Mouse (Mus musculus) lung, postnatal 25 days (tissue): ENCODE results near the gene Plekhf1.
A peak's percentile ranks its signal among the peaks of the same experiment; 100 is the strongest.

Experiments
- DNase-seq: peaks from one replicate; pipeline ENCODE4 v3.0.0; 2022; ENCODE audit warnings: low spot score

The Plekhf1 gene

GRCm38 (mm10) chr7:38227900-38228298 is at the start of gene Plekhf1:
Plekhf1 (minus strand) TSS chr7:38228016.
- DNase-seq = peak; percentile 92

GRCm38 (mm10) chr7:38272551-38272950 is 44.7 kb upstream of the Plekhf1 start:
- no peak for DNase-seq

GRCm38 (mm10) chr7:38271859-38272258 is 44.0 kb upstream of the Plekhf1 start:
- no peak for DNase-seq

- DNase-seq = no peak
Observed at GRCm38 (mm10) chr7:38271511-38271811, 43.6 kb upstream of the Plekhf1 start.

DNA sequence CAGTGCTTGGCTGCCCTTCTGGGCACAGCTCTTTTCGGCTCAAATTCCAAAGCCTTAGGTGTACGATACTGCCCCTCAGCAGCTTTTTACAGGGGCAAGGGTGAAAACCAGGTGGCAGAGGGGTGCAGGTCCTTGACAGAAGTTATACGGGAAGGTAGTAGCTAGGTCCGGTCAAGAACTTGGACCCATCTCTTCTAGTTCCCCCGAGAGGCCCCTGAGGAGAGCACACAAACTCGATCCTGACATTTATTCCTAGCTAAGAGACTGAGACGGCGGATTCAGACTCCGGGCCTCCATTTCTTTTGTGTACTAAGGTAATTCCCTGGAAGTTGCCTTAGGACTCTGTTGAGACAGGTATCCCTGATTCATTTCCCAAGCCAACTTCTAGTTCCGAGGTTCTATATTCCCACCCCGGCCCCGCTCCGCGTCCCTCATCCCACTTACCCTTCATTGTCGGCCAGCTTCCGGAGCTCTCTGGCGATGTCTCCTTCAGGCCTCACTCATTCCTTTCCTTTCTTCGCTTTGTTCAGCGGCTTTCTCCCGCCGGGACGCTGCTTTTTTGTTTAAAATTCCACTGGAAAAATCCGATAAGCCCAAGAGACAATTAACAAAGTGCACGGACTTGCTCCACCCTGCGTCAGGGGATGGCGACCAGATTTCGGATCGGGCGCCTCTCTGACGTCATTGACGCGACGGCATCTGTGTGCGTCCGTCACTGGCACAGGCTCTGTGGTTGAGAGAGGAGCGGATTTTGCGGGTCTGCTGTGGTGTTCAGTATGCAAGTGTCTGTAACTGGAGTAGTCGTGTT is 43.1 kb upstream of the Plekhf1 start, which contains the start of gene Pop4:
TSS of gene Pop4 (minus strand) at position 721 of the 808 bp plus-strand sequence.
- DNase-seq = peak; percentile 88

DNA sequence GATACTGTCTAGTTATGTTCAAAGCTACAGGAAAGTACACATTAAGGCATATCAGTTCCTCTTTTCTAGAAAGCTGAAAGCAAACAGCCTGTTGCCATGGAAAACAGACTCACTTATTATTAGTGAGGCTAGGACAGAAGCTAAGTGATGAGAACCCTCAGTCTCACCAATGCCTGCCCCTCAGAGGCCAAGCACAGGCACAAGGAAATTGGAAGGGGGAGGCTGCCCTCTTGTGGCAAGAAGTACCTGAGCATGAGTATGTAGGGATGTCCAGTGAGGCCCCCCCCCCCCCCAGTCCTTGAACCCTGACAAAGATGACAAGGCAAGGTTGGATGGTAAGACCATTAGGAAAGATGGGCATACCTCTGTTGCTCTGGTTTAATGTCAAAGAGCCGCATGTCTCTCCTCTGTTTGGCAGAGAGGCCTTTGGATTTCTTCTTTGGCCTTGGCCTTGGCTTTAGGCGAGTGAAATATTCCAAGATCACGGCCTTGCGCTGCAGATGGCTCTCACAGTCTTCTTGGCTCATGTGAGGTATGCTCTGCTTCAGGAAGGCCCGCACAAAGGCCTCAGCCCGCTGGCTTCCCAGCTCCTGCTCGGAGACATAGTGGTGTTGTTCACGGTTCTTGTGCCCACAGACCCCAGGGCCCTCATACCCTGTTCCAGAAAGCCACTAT is 39.3 kb upstream of the Plekhf1 start:
- peak; percentile 42 for DNase-seq

DNA sequence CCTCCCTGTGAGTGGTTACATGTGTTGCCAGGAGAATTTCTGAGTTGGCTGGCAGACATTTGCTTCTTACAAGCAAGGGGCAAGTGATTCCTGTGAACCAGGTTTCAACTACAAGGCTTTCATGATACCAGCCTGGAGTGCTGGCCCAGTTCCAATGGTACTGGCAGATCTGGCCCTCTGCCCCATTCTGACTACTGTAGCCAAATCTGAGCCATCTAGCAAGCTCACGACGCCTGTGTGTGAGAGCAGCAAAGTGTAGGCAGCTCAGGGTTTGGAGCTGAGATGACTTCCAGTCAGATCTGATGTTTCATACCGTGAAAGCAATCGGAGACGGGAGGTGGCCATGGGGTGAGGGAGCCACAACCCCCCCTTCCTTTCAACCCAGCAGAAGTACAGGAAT is 34.6 kb upstream of the Plekhf1 start:
- DNase-seq = no peak

GRCm38 (mm10) chr7:38259631-38260030 is 31.8 kb upstream of the Plekhf1 start:
- DNase-seq = no peak

GRCm38 (mm10) chr7:38253441-38253840 is 25.6 kb upstream of the Plekhf1 start:
- no peak for DNase-seq

DNA sequence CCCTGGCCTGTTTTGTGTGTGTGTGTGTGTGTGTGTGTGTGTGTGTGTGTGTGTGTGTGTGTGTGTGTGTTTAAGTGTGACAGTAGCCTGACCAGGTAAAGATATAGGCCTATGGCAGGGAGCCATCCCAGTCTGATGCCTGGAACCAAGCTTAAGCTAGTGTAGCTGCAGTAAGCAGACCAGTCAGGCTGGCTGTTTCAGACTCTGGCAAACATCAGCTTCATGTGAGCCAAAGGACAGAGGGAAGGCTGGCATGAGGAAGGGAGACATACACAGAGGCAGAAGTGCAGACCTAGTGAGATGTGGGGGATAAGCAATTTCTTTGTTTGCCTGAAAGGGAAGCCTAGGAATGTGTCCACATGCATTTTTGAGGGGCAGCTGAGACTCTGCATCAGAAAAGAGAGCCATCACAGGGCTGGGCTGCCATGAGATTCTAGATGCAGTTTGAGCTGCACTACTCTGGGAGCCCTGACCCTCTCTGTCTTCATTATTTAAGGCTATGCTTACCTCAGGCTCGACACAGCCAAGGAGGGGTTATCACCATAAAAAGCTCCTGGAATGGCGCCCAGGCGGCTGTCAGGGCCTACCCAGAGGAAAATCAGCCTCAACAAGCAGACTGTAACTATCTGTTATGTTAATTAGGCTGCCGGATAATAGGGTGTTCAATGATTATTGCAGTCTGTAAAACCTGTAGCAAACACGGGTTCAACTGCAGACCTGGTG is 23.8 kb upstream of the Plekhf1 start:
- no peak for DNase-seq

- DNase-seq = no peak
Observed at GRCm38 (mm10) chr7:38242417-38242816, 14.6 kb upstream of the Plekhf1 start.

DNA sequence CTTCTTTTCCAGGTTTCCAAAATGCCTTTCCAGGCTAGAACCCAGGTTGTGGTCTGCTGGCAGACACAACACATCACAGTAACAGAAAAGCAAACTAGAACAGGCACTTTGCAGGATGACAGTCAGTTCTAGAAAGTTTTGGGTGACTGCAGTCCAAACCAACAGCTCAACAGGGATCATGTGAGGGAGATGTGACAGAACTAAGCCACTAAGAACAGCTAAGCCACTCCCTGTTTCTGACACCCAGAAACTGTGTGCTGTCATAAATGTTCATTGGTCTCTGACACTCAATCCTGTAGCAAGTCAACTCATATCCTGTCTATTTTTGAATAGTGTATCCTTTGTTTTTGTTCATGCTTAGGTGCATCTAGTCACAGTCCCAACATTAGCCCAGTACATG is 9.3 kb upstream of the Plekhf1 start:
- DNase-seq = no peak

DNA sequence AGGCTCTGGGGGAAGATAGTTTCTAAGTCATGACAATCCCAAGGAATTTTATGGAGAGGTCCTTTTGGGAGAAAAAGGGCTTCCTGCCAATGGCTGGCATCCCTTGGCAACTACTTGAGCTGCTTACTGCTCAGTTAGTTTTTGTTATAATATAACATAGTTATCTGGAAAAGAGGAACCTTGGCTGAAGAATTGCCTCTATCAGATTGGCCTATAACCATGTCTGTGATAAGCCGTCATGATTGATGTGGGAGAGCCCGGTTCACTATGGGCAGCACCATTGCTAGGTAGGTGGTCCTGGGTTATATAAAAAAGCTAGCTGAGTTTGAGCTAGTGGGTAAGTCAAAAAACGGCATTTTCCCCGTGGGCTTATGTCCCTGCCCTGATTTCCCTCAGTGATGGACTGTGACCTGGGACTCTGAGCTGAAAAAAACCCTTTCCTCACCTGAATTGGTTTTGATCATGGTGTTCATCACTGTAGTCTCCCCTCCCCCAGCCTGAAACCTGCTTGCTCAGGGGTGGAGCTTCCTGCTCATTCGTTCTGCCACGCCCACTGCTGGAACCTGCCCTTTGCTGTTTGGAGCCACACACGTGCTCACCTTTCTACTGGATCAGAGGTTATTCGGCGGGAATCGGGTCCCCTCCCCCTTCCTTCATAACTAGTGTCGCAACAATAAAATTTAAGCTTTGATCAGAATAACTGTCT is 8.7 kb upstream of the Plekhf1 start:
- DNase-seq = no peak

GRCm38 (mm10) chr7:38230285-38230684 is 2.5 kb upstream of the Plekhf1 start:
- DNase-seq = peak; percentile 13

DNA sequence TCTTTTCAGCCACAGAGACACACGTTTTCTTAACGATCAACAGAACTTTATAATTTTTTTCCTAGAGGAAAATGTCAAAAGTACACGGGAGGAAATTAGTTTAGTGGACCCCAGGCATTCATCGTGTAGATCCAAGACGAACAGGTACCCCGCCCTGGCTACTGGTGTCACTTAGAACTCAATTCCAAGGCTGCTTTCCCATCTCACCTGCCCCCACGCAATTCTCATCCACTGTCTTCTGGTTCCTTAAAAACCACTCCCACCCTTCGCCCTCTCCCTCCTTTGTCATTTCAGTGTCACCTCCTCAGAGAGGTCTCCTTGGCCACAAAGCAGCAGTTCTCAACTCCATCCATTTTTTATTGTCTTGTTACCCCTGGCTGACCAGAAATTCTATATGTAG is 513 bp upstream of the Plekhf1 start:
- DNase-seq = no peak

GRCm38 (mm10) chr7:38227181-38227899 is 476 bp downstream of the Plekhf1 start:
- DNase-seq = peak; percentile 83

GRCm38 (mm10) chr7:38226226-38226625 is 1.6 kb downstream of the Plekhf1 start:
- DNase-seq = no peak

DNA sequence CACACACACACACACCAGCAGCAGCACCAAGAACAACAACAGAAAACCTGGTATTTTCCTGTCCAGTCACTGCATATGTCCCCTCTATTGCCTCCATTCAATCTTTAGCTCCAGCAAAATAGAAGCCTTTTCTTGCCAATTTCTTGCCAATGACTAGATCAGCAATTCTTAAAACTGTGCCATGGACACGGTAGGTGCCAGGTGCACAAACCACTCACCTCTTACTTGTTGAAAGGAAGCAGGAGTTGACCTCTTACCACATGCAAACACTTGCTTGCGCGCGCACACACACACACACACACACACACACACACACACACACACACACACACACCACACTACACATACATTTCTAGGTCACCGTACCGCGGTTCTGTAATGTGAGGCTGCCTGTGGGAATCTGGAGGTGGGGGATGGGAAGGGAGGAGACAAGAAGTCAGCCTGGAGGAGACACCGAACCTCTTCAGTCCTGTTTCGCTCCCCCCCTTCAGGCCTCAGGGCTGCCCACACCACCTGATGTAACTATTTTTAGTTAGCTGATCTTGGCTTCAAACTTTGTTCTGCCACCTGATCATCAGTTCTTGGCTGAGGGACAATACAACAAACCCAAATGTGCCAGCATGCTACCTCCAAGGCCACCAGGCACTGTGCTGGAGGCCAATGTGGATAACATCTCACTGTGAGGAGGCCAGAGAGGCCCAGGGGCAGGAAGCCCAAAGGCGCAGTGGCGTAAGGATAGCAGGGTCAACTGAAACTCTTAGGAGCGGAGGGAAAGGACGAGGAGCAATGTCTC is 3.0 kb downstream of the Plekhf1 start:
- DNase-seq = peak; percentile 20

- DNase-seq = no peak
Observed at GRCm38 (mm10) chr7:38220866-38221265, 7.0 kb downstream of the Plekhf1 start.

GRCm38 (mm10) chr7:38219526-38219925 is 8.3 kb downstream of the Plekhf1 start:
- no peak for DNase-seq
